Mouse (Mus musculus): ENCODE results near the gene Gm20403. TPM values are rescaled to one million over a fixed set of nuclear protein-coding genes. Genes with fewer than 3 reads are reported as not detected.
A peak's percentile ranks its signal among the peaks of the same experiment; 100 is the strongest.
"Not testable (repeated sequence)": the region's sequence is repeated elsewhere in the genome, so short reads cannot be mapped to it uniquely, and the experiment has no call there.

Gene Gm20403
- polyA plus RNA-seq, 1 experiment from 2014 or later, result not detected

- no peak for DNase-seq (ENCODE audit: low spot score)
- Histone ChIP-seq H3K4me1 (ENCODE audit: control insufficient read depth, insufficient read depth, low read length) (no peaks in the 10 kb centered on the region), H3K27ac (replicated peaks; ENCODE audit: low read depth, low read length) (no peak overlapping the region), H3K27me3 (replicated peaks; ENCODE audit: control insufficient read depth, insufficient read depth, low read length) (no peaks in the 10 kb centered on the region), H3K9ac (ENCODE audit: low read depth, low read length) (no peak overlapping the region), H3K4me3 (ENCODE audit: low read depth, low read length) (no peak overlapping the region), H3K36me3 (ENCODE audit: control insufficient read depth, insufficient read depth, low read length) (peaks cover 8% of the 10 kb centered on the region; the same call in 1 of the 2 replicates), H3K9me3 (ENCODE audit: control insufficient read depth, low read length) (no peaks in the 10 kb centered on the region), H3K4me2 (ENCODE audit: low read depth, low read length) (no peak overlapping the region)
- 79% methylated on average over 2 of the region's 2 CpGs for WGBS
- ATAC-seq (ENCODE audit: low read depth), result no peak
Observed at GRCm38 (mm10) chr12:54956974-54957373, 29.4 kb downstream of the Gm20403 start.

GRCm38 (mm10) chr12:54956457-54956856 lies 29.9 kb downstream of the Gm20403 start:
- peaks cover 8% of the 10 kb centered on the region; the same call in 1 of the 2 replicates for H3K36me3 ChIP-seq (ENCODE audit: control insufficient read depth, insufficient read depth, low read length)
- DNase-seq (ENCODE audit: low spot score) (no peak), ATAC-seq (ENCODE audit: low read depth) (no peak)
- no peaks in the 10 kb centered on the region for H3K27me3 ChIP-seq (replicated peaks; ENCODE audit: control insufficient read depth, insufficient read depth, low read length)
- no peak overlapping the region for H3K4me3 ChIP-seq (ENCODE audit: low read depth, low read length)
- WGBS, result 86% methylated on average over 4 of the region's 4 CpGs
- H3K9me3 ChIP-seq (ENCODE audit: control insufficient read depth, low read length), result no peaks in the 10 kb centered on the region
- H3K9ac ChIP-seq (ENCODE audit: low read depth, low read length), result no peak overlapping the region
- H3K27ac ChIP-seq (replicated peaks; ENCODE audit: low read depth, low read length), result no peak overlapping the region
- no peaks in the 10 kb centered on the region for H3K4me1 ChIP-seq (ENCODE audit: control insufficient read depth, insufficient read depth, low read length)
- H3K4me2 ChIP-seq (ENCODE audit: low read depth, low read length), result no peak overlapping the region

- no peaks in the 10 kb centered on the region for H3K4me1 ChIP-seq (ENCODE audit: control insufficient read depth, insufficient read depth, low read length)
- H3K4me3 ChIP-seq (ENCODE audit: low read depth, low read length), result no peak overlapping the region
- no peak overlapping the region for H3K4me2 ChIP-seq (ENCODE audit: low read depth, low read length)
- no peak overlapping the region for H3K27ac ChIP-seq (replicated peaks; ENCODE audit: low read depth, low read length)
- no peaks in the 10 kb centered on the region for H3K9me3 ChIP-seq (ENCODE audit: control insufficient read depth, low read length)
- peaks cover 9% of the 10 kb centered on the region; the same call in 1 of the 2 replicates for H3K36me3 ChIP-seq (ENCODE audit: control insufficient read depth, insufficient read depth, low read length)
- ATAC-seq (ENCODE audit: low read depth) (no peak), DNase-seq (ENCODE audit: low spot score) (peak; percentile 2)
- WGBS, result 86% methylated on average over 6 of the region's 6 CpGs
- no peaks in the 10 kb centered on the region for H3K27me3 ChIP-seq (replicated peaks; ENCODE audit: control insufficient read depth, insufficient read depth, low read length)
- no peak overlapping the region for H3K9ac ChIP-seq (ENCODE audit: low read depth, low read length)
Observed at GRCm38 (mm10) chr12:54946116-54946515, 40.2 kb downstream of the Gm20403 start.

GRCm38 (mm10) chr12:54942586-54943157 lies 43.7 kb downstream of the Gm20403 start:
- not testable (repeated sequence) for H3K4me1 ChIP-seq (ENCODE audit: control insufficient read depth, insufficient read depth, low read length); ATAC-seq (ENCODE audit: low read depth); H3K4me3 ChIP-seq (ENCODE audit: low read depth, low read length); H3K9ac ChIP-seq (ENCODE audit: low read depth, low read length); H3K9me3 ChIP-seq (ENCODE audit: control insufficient read depth, low read length); H3K27me3 ChIP-seq (replicated peaks; ENCODE audit: control insufficient read depth, insufficient read depth, low read length); DNase-seq (ENCODE audit: low spot score); H3K27ac ChIP-seq (replicated peaks; ENCODE audit: low read depth, low read length); H3K4me2 ChIP-seq (ENCODE audit: low read depth, low read length)
- H3K36me3 ChIP-seq (ENCODE audit: control insufficient read depth, insufficient read depth, low read length), result peaks cover 12% of the 10 kb centered on the region; the same call in 1 of the 2 replicates
- 90% methylated on average over 6 of the region's 6 CpGs for WGBS

GRCm38 (mm10) chr12:54937581-54938343 lies 48.6 kb downstream of the Gm20403 start:
- ATAC-seq (ENCODE audit: low read depth); H3K4me1 ChIP-seq (ENCODE audit: control insufficient read depth, insufficient read depth, low read length); H3K4me2 ChIP-seq (ENCODE audit: low read depth, low read length); H3K9ac ChIP-seq (ENCODE audit: low read depth, low read length); H3K9me3 ChIP-seq (ENCODE audit: control insufficient read depth, low read length); DNase-seq (ENCODE audit: low spot score); H3K4me3 ChIP-seq (ENCODE audit: low read depth, low read length); H3K27ac ChIP-seq (replicated peaks; ENCODE audit: low read depth, low read length); H3K27me3 ChIP-seq (replicated peaks; ENCODE audit: control insufficient read depth, insufficient read depth, low read length): not testable (repeated sequence)
- WGBS, result 92% methylated on average over 5 of the region's 5 CpGs
- 0 out of 2 replicates have a peak, but pooled peaks cover 11% of the 10 kb centered on the region for H3K36me3 ChIP-seq (ENCODE audit: control insufficient read depth, insufficient read depth, low read length)

Other genes starting within 250 kb of the Gm20403 start
- 171 and 183 TPM in 2 replicates for gene Snx6, start 190.8 kb downstream of the Gm20403 start, polyA plus RNA-seq (2014; fragmentation: Nextera tagmentation; extraction: Ambion mirVana)
- 314 and 361 TPM in 2 replicates for gene Cfl2, start 123.7 kb downstream of the Gm20403 start, polyA plus RNA-seq (2014; fragmentation: Nextera tagmentation; extraction: Ambion mirVana)
- 19.2 and 20.9 TPM in 2 replicates for gene Baz1a, start 27.8 kb upstream of the Gm20403 start, polyA plus RNA-seq (2014; fragmentation: Nextera tagmentation; extraction: Ambion mirVana)
- 25.1 and 28.2 TPM in 2 replicates for gene 2700097O09Rik, start 93.6 kb upstream of the Gm20403 start, polyA plus RNA-seq (2014; fragmentation: Nextera tagmentation; extraction: Ambion mirVana)
- gene Srp54a, start 93.7 kb upstream of the Gm20403 start, polyA plus RNA-seq (2014; fragmentation: Nextera tagmentation; extraction: Ambion mirVana), result 194 and 212 TPM in 2 replicates
- 24.0 and 24.7 TPM in 2 replicates for gene Fam177a, start 137.9 kb upstream of the Gm20403 start, polyA plus RNA-seq (2014; fragmentation: Nextera tagmentation; extraction: Ambion mirVana)
- gene Srp54b, start 168.6 kb upstream of the Gm20403 start, polyA plus RNA-seq (2014; fragmentation: Nextera tagmentation; extraction: Ambion mirVana), result 63.4 and 72.9 TPM in 2 replicates
- gene 1700047I17Rik2, start 213.1 kb upstream of the Gm20403 start, polyA plus RNA-seq (2014; fragmentation: Nextera tagmentation; extraction: Ambion mirVana), result not detected in 2 replicates
- 87.1 and 88.6 TPM in 2 replicates for gene Srp54c, start 243.6 kb upstream of the Gm20403 start, polyA plus RNA-seq (2014; fragmentation: Nextera tagmentation; extraction: Ambion mirVana)

Measured in embryonic facial prominence, embryonic 14.5 days (tissue).